Mouse (Mus musculus) frontal cortex, adult 2 months (tissue): Measurements from ENCODE around the gene Skp1a. TPM values are rescaled to one million over a fixed set of nuclear protein-coding genes. Genes with fewer than 3 reads are reported as not detected.
"Not testable (repeated sequence)": the region's sequence is repeated elsewhere in the genome, so short reads cannot be mapped to it uniquely, and the experiment has no call there.

Experiments used
- DNase-seq, 2 experiments: peaks; one replicate each; pipeline ENCODE4 v3.0.0; 2022; ENCODE audit warnings: low spot score in 1 of 2; ENCODE audit errors: extremely low spot score in 1 of 2
- polyA plus RNA-seq: library from polyadenylated mRNA; depleted of rRNA; stranded (reverse); fragments of >200 nt; gene quantifications from 2 replicates; pipeline ENCODE4 v1.2.3, GENCODE M21; 2012; rRNA removed

Gene Skp1a
- polyA plus RNA-seq = 335 and 372 TPM in 2 replicates

DNA sequence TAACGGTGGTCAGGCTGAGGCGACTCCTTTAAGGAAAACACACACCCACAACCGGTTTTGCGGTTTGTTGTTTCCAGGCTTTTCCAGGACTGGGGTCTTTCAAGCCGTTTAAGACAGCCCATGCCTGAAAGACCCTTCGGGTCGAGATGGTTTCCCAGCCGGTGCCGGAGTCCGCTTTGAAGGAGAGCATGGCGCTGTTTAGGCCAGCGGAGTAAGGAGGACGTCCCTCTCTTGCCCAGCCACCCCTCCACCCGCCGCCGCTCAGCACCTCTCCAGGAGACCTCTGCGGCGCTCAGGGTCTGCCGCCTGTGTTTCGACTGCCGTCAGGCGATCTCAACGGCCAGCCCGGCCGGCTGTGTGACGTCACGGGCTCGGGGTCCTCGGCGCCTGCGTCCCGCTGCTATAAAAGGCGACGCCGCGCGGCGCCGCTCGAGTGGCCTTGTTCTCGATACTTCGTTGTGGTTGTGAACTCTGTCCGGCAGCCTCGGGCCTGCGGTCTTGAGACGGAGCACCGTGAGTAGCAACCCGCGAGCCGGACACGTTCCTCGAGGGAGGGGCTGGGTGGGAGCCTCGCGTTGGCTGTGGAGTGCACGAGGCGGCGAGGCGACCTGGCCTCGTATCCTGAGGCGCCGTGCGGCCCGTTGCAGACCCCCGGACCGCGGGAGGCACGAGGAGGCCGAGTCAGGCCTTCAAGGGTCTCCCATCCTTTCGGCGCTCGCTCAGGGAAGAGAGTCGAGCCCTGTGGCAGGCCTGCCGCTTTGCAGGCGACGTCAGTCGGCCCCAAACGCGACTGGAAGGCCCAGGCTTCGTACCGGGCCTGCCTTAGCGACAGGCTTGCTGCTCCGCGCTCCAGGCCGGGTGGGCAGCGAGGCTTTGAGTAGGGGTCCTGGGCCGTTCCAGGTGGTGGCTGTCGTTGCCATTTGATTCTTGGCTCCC lies at the start of gene Skp1a:
Gene Skp1a (plus strand): TSS at position 390 of the 936 bp plus-strand sequence.
- peak; percentile 71 to 90 for DNase-seq

DNA sequence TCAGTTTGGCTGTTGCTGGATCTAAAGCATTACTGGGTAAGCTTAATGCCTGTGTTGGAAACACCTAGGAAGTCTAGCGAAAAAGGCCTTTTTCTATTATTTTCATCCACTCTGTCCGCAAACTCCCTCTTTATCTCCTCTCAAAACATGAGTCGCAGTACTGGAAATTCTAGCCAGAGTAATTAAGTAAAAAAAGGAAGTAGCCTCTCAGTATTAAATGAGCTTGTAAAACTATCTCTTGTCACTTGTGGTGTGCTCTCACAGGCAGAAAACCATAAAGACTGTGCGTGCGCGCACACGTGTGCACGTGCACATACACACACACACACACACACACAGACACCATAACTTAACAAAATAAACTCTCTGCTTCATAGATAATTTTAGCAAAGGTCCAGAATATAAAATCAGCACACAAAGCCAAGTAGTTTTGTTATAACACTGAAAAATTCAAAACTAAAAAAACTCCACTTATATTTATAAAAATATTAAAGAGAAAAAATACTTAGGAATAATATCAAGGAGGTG lies 35.2 kb upstream of the Skp1a start:
- not testable (repeated sequence) for DNase-seq

DNA sequence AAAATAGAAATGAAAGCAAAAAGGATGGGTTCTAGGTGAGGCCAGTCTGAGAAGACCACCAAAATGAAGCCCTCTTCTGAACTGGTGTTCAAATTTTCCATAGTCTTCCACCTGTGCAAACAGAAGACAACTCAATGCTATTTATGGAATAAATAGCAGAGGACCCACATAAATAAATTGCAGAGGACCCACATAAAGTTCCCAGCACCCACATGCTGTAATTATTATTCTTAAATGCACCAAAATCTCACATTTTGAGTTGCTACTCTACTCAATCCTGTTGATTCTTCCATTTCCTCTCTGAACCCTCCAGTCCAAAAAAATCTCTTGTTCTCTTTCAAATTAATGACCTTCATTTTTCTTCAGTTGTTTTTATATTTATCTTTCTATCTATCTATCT lies 17.9 kb upstream of the Skp1a start, which contains the start of gene Olfr1371:
Gene Olfr1371 (minus strand): TSS at position 101 of the 400 bp plus-strand sequence.
- DNase-seq = no peak

DNA sequence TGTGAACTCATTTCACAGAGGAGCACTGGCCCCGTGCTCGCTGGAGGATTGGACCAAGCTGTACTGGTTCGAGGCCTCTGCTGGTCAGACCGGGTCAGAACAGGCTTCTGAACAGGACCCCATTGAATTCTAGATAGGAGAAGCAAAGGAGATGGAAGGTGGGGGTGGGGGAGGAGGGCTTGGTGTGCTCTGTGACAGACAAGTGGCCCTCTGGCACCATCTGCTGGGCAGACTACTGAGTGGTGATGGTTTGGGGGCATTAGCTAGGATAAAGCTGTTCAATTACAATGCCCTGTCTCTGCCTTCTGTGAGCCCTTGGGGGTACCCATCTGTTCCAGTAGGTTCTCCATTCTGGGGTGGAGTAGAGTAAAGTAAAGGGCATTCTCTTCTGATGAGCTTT lies 11.5 kb upstream of the Skp1a start:
- peak in 1 of 2 experiments; percentile 78 for DNase-seq

DNA sequence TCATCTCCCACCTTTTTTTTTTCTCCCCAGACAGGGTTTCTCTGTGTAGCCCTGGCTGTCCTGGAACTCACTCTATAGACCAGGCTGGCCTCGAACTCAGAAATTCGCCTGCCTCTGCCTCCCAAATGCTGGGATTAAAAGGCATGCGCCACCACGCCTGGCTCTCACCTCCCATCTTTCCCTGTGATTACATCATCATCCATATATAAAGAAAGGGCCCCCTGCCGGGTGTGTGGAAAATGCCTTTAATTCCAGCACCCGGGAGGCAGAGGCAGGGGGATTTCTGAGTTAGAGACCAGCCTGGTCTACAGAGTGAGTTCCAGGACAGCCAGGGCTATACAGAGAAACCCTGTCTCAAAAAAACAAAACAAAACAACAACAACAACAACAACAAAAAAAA lies 9.9 kb upstream of the Skp1a start:
- DNase-seq = not testable (repeated sequence)

DNA sequence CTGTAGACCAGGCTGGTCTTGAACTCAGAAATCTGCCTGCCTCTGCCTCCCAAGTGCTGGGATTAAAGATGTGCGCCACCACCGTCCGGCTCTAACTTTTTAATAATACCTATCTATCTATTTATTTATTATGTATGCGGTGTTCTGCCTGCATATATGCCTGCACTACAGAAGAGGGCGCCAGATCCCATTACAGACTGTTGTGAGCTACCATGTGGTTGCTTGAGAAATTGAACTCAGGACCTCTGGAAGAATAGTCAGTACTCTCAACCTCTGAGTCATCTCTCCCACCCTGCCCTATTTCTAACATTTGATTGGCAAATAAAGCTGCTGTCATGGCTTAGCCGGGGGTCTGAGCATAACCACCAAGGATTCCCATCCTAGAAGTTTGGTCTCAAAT lies 8.9 kb upstream of the Skp1a start:
- DNase-seq = no peak

DNA sequence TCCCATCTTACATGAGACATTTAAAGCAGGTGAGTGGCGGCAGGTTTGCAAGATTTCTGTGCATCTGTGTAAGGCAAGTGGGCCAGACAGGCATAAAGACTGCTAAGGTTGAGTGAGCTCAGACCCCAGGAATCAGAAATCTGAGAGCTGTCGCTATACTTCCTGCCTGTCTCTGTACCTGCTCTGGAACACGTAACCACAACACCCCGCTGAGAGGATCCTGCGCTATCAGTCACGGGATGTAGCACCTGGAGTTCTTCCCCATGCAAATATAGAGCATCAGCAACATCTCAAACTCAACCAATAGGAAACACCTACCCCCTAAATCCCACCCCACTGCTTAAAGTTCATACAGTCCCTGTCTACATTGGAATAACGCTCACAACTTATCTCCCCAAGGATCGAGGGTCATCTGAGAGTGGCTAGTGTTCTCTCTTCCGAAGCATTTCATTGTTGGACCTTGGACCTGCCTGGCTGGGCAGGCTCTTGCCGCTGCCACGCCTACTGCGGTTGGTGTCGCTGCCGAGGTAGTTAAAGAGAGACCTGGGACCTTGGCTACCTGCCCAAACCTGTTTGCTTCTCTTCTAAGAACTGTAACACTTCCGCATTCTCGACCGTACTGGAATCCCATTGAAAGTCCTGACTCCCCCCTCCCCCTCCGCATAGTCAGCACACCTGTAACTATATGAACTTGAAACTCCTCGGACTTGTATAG lies 7.7 kb upstream of the Skp1a start:
- no peak for DNase-seq

DNA sequence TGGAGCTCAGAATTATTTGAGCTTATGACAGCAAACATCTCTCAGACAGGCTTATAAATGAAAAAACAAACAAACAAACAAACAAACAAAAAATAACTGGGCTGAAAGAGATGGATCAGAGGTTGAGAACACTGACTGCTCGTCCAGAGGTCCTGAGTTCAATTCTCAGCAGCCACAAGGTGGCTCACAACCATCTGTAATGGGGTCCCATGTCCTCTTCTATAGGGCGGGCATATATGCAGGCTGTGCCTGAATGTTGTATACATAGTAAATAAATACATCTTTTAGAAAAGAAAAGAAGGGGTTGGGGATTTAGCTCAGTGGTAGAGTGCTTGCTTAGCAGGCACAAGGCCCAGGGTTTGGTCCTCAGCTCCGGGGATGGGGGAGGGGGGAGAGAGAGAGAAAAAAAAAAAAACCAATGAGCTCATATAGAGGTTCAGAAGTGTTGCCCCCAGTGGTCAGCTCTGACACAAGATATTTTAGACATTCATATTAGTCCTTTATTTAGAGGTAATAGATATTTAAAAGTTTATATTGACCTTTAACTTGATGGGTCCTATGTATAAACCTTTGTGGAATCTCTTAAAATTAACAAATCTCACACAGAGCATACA lies 5.7 kb upstream of the Skp1a start:
- no peak for DNase-seq

DNA sequence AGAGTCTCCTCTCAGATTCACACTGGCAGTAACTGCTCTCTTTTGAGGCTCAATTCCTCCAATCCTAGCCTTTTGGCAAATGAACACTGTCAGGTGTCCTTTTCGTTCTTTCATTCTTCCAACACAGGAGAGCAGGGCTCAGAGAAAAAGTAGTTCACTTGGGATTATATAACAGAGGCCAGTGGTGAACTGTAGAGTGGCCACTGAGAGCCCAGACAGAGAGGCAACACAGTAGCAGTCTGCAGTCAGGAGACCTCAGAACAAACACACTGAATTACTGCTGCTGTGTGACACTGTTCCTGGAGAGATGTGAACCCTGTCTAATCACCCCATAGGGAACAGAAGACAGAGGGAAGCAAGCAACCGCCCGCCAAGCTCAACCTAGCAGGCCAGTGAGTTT lies 4.7 kb upstream of the Skp1a start:
- DNase-seq = no peak

DNA sequence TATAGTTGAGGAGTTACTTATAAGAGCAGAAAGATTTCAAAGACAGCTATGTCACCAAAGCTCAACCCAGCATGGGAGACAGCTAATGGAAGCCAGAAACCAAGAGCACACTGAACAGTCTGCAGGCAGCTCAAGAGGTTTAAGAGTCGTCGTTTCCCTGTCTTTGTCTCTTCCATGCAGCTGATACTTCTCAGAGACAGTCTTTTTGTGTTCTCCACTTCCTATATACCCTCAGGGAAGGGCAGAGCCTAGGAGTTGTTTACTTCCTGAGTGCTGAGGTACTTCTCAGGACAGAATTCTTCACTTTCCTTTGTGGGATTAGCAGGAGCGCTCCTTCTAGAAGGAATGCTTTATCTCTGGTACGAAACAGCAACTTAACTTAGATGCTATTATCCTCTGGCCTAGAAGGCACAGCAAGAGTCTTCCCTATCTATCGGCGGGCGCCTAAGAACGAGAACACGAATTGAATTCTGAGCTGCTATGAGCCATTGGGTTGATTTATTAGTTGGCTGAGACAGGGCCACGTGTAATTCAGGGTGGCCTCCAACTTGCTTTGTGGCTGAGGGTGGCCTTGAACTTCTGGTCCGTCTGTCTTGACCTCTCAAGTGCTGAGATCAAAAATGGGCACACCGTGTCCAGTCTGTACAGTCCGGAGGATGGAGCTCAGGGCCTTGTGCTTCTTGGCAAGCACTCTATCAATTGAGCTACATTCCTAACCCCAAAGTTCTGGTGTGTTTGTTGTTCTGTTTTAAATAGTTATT lies 4.1 kb upstream of the Skp1a start:
- no peak for DNase-seq

DNA sequence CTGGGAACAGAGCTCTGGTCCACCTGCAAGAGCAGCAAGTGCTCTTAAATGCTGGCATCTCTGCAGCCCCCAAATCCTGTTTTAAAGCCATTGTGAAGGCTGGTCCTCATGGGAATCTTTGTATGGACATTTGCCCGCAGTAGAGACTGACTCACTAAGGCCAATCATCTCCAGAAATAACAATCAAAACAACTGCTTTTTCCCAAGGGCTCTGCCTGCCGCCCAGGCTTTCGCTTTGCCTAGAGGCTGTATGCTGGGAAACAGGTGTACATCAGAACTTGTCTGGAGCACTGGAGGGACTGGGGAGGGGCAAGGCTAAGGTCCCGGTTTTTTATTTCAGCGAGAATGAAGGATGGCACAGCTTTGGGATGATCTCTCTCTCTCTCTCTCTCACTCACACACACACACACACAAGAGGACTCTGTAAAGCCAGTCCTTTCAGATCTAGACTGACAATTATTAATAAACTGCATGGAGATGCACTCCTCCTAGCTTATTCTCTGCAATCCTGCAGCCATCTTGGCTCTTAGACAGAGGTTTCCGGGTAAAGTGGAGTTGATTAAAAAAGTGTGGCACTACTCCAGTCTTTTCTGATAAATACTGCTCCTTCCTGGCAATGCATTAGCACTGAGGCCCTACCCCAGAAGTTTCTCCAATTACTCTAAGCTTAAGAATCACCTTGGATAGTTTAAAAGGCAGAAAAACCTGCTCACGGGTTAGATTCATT lies 2.9 kb upstream of the Skp1a start:
- DNase-seq = no peak

DNA sequence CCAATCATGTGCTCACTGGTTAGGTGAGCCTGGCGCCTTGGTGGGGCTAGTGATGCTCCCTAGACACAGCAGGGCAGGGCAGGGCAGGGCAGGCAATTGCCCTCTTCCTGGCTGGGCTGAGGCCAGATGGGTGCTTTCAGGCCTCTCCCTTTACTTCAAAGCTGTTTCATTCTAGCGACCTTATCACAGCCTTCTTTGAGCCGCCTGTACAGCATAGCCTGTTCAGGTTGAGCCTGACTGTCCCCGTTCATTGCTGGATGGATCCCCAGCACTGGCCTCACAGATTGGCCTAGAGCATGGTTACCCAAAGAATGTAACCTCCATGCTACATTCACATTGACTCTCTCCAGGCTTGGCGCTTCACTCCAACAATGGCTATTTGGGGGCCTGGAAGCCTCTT lies 1.1 kb upstream of the Skp1a start:
- no peak for DNase-seq

DNA sequence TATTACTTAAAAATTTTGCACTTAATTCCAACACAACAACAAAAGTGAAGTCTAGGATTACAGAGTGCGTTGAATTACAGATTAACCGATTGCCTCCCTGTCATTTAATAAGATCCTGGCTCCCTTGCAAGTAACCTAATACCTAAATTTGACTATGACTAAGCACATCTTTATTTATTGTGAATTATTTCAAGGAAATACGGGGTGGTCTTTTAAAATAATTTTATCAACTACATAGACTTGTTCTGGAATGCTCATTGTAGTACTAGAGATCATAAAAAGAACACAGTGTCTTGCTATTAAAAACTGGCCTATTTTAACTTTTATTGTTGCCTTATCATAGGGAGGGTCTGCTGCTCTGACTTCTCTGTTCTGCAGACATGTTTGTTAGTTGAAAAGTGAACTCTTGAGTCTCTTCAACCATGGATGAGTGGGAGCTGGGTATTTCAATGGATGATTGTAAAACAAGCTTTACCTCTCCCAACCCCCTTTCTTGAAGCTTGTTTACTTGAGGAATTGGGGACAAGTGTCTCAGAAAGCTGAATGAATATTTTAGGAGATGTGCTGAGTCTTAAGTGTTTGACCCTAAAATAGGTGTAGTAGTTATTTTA lies 1.4 kb downstream of the Skp1a start:
- no peak for DNase-seq

DNA sequence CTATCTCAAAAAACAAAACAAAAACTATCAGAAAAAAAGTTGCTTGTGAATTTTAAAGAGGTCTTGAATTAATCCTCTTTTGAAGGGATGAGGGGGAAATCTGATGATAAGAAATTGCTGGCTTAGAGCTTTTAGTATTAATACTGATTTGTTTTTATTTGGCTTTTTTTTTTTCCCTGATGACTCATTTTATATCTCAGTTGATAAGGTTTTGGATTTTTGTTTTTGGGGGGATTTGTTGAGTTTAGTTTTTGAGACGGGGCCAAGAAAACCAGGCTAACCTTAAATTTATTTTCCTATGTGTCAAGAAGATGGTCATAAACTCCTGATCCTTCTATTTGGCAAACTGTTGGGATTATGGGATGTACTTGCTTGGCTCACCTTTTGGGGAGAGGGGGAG lies 2.1 kb downstream of the Skp1a start:
- DNase-seq = no peak

DNA sequence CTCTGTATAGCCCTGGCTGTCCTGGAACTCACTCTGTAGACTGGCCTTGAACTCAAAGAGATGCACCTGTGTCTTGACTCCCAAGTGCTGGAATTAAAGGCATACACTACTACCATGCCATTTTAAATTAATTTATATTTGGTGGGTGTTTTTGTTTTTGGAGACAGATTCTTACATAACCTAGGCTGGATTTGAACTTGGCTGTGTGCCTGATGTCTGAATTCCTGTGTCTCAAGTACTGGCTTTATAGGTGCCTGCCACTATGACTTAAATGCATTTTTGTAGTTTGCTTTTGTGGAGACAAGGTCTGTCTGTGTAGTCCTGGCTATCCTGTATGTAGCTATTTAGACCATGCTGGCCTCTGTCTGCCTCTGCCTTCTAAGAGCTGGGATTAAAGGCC lies 2.7 kb downstream of the Skp1a start:
- no peak for DNase-seq

DNA sequence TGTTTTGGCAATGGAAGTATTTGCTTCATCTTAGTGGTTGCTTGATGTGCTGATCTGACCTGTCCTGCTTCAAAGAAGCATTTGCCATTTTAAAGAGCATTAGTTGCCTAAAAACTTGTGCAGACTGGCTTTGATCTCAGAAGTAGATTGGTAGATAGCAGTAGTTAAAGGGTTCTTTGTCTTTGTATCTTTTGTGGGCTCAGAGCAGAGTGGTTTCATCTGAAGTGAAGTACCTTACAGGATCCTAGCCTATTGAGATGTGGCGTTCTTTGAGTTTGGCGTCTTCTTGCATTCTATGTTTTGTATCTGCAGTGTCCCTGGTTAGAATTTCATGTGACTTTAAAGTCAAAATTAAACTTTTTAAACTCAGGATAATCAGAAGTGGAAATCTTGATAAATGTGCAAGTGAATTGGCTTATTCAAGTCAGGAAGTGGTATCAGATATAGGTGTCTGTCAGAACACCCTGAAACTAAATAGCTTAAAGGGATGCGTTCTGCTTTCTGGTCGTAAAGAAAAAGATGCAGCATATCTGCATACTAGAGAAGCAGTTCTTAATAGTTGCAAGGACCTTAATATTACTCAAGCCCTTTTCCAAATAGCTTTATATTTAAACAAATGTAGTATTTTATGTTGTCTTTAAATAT lies 9.2 kb downstream of the Skp1a start:
- DNase-seq = no peak

DNA sequence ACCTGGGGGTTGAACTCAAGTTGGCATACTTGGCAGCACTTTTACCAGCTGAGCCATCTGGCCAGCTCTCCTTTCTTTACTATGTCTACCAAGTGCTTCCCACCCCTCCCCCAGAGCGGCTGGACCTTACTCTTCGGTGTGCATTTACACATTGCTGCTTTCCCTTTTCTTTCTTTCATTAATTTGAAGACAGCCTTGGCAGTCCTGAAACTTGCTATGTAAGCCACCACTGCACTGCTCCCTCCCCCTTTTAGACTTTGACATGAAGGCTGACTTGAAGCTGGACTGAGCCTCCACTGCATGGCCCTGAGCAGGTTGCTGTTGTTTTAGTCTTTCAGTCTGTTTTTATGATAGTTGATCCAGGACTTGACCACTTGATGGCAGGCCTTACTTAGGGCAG lies 17.7 kb downstream of the Skp1a start:
- no peak for DNase-seq

DNA sequence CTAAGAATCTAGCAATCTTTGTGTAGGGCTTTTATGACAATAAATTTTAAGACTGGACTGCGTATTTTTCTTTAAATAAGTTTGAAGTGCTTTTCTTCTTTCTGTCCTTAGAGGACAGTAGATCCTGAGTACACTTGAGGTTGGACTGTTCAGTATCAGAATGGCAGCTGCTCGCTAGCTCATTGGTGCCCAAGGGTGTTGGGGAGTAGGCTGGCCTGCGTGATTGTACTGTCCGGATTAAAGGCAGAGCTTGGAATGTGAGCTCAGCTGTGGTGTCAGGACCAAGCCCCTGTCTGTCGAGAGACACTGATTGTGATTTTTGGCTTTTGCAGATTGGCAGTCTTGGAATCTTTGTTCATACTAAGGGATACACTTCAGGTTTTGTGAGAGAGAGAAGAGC lies 20.0 kb downstream of the Skp1a start:
- no peak for DNase-seq

DNA sequence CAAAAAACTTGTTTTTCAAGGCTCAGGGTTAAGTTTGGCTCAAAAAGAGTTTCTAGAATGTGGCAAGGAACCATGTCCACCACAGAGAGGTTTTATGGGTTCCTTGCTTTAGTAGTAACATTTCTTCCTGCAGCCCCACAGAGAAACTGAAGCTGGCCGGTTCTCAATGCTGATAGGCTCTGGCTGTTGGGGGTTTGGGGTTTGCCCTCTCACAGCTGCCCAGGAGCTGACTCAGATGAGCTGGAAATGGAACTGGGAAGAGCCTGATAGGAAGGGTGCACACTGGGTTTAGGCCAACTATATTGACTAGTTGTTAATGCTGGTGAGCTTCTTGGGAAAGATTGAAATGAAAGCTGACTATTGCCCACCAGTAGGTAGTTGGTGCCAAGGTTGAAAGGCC lies 20.9 kb downstream of the Skp1a start:
- DNase-seq = no peak
